Mouse (Mus musculus): ENCODE measurements around the gene Dcaf1. TPM values are rescaled to one million over a fixed set of nuclear protein-coding genes. Genes with fewer than 3 reads are reported as not detected.

Gene Dcaf1
- total and polyA plus RNA-seq, 3 experiments = 40.9 to 43.9 (median 42.9) TPM

GRCm38 (mm10) chr9:106819201-106819600 is 2.5 kb upstream of the Dcaf1 start:
- Histone ChIP-seq H3K27ac (ENCODE audit: insufficient read depth, low read depth) (no peak overlapping the region), H3K4me3 (replicated peaks in 1 of 3; ENCODE audit: low read depth in 2 of 3, low read length in 2 of 3, poor library complexity in 1 of 3) (no peak overlapping the region), H3K79me2 (replicated peaks; ENCODE audit: control insufficient read depth, extremely low read depth, insufficient read depth, poor library complexity, severe bottlenecking) (peaks cover 12% of the 10 kb centered on the region), H3K36me3 (replicated peaks in 1 of 2; ENCODE audit: control insufficient read depth in 1 of 2, insufficient read depth in 1 of 2, low read length in 1 of 2) (no peaks in the 10 kb centered on the region), H3K9me3 (replicated peaks; ENCODE audit: low read length) (no peaks in the 10 kb centered on the region), H3K27me3 (replicated peaks) (no peaks in the 10 kb centered on the region), H3K4me2 (ENCODE audit: insufficient read depth, low read depth, poor library complexity, severe bottlenecking) (no peak overlapping the region), H3K4me1 (ENCODE audit: control insufficient read depth in 1 of 2, insufficient read depth in 2 of 2) (peaks cover 0 to 10% of the 10 kb centered on the region in 2 experiments; a peak in 2 of 4 replicates), H3K9ac (ENCODE audit: insufficient read depth, low read depth) (no peak overlapping the region)
- in situ Hi-C loops (cut with MboI; ENCODE audit: low pct_ligation_motif_present, low pct_unique_long_range_greater_than_20kb, low sequenced_read_pairs) = loop anchor here (10.0 kb wide), 1 partner anchor 134 kb away; the partner anchor contains the start of gene Tex264
- peak; percentile 12 for DNase-seq (ENCODE audit: extremely low read depth)
- no peak for TF ChIP-seq MYC (IDR thresholded peaks at IDR 0.05; ENCODE audit: low read depth, low read length)
- 0 out of 2 replicates have a peak, but pooled peaks have one; percentile 27 for TF ChIP-seq MAZ (IDR thresholded peaks at IDR 0.05; ENCODE audit: low read depth, low read length)
- no peak for TF ChIP-seq ELF1 (IDR thresholded peaks at IDR 0.05; ENCODE audit: low read depth, low read length)
- TF ChIP-seq IRF4 (IDR thresholded peaks at IDR 0.05; ENCODE audit: low read depth, low read length) = no peak
- TF ChIP-seq ZKSCAN1 (IDR thresholded peaks at IDR 0.05; ENCODE audit: borderline replicate concordance, low read depth, low read length) = no peak
- no peak for TF ChIP-seq MAFK (IDR thresholded peaks at IDR 0.05; ENCODE audit: insufficient replicate concordance, low read length)
- TF ChIP-seq RAD21 (IDR thresholded peaks at IDR 0.05; ENCODE audit: low read depth, low read length) = peak; percentile 62
- no peak for TF ChIP-seq NELFE (IDR thresholded peaks at IDR 0.05; ENCODE audit: low read depth, low read length)
- TF ChIP-seq ZMIZ1 (IDR thresholded peaks at IDR 0.05; ENCODE audit: low read depth, low read length) = no peak
- TF ChIP-seq UBTF (IDR thresholded peaks at IDR 0.05; ENCODE audit: low read depth, low read length) = no peak
- TF ChIP-seq NRF1 (IDR thresholded peaks at IDR 0.05; ENCODE audit: low read depth, low read length) = no peak
- TF ChIP-seq ZNF384 (IDR thresholded peaks at IDR 0.05; ENCODE audit: low read depth, low read length) = no peak
- TF ChIP-seq POLR2A (IDR thresholded peaks at IDR 0.05; ENCODE audit: low read depth, low read length) = no peak
- TF ChIP-seq TBP (conservative IDR thresholded peaks at IDR 0.05; ENCODE audit: low read depth, low read length) = no peak
- no peak for TF ChIP-seq MEF2A (IDR thresholded peaks at IDR 0.05; ENCODE audit: borderline replicate concordance, low read depth, low read length)
- no peak for TF ChIP-seq TCF12 (IDR thresholded peaks at IDR 0.05; ENCODE audit: low read depth, low read length)
- peak; percentile 73 for TF ChIP-seq SMC3 (IDR thresholded peaks at IDR 0.05; ENCODE audit: low read depth, low read length)
- no peak for TF ChIP-seq SIN3A (IDR thresholded peaks at IDR 0.05; ENCODE audit: low read length)
- no peak for TF ChIP-seq ZC3H11A (IDR thresholded peaks at IDR 0.05; ENCODE audit: low read depth, low read length)
- no peak for TF ChIP-seq EP300 (IDR thresholded peaks at IDR 0.05; ENCODE audit: low read length)
- peak in 1 of 2 experiments; percentile 74; a peak in 2 of 4 replicates for TF ChIP-seq CTCF (conservative IDR thresholded peaks at IDR 0.05 in 1 of 2, IDR thresholded peaks at IDR 0.05 in 1 of 2; ENCODE audit: low read depth in 2 of 2, low read length in 2 of 2)
- no peak for TF ChIP-seq USF2 (conservative IDR thresholded peaks at IDR 0.05; ENCODE audit: low read depth, low read length)
- no peak for TF ChIP-seq RCOR1 (conservative IDR thresholded peaks at IDR 0.05; ENCODE audit: low read depth, low read length)
- no peak for TF ChIP-seq BHLHE40 (IDR thresholded peaks at IDR 0.05; ENCODE audit: low read depth, low read length)
- no peak for TF ChIP-seq PAX5 (IDR thresholded peaks at IDR 0.05; ENCODE audit: low read length)
- no peak for TF ChIP-seq HCFC1 (IDR thresholded peaks at IDR 0.05; ENCODE audit: low read depth, low read length)
- TF ChIP-seq MAX (IDR thresholded peaks at IDR 0.05; ENCODE audit: low read length) = no peak
- no peak for TF ChIP-seq E2F4 (IDR thresholded peaks at IDR 0.05; ENCODE audit: insufficient replicate concordance, low read depth, low read length)
- TF ChIP-seq USF1 (IDR thresholded peaks at IDR 0.05; ENCODE audit: low read depth, low read length) = no peak
- no peak for TF ChIP-seq KAT2A (IDR thresholded peaks at IDR 0.05; ENCODE audit: insufficient replicate concordance, low read length)
- TF ChIP-seq MXI1 (IDR thresholded peaks at IDR 0.05; ENCODE audit: low read depth, low read length) = no peak
- TF ChIP-seq POLR2AphosphoS2 (IDR thresholded peaks at IDR 0.05; ENCODE audit: low read depth, low read length) = no peak
- no peak for TF ChIP-seq ETS1 (conservative IDR thresholded peaks at IDR 0.05; ENCODE audit: low read depth, low read length)
- dilution Hi-C loops (cut with MboI; ENCODE audit: extremely low pct_ligation_motif_present, extremely low pct_unique_long_range_greater_than_20kb, low sequenced_read_pairs) = no loop called here
